In genomic region chr8:108754556-108754955, GRCm38 (mm10) we compare ENCODE assay signal across 23 mouse cellular contexts.
DNase-seq lines count a peak whose midpoint lies in the region; ATAC-seq and TF ChIP-seq lines count a peak whose summit lies in the region.
"Had no signal": no experiment of that assay in that cellular context is flagged by ENCODE, and none has a peak within 500 bp of the region (broad histone marks: within the 10 kb centered on the region; RNA-seq: fewer than 3 reads in every experiment).

No protein-coding gene starts in this region.

- TF ChIP-seq CTCF in liver, postnatal 0 days (IDR thresholded peaks at IDR 0.05; ENCODE audit: low read depth) = no peak

- H3K27me3 ChIP-seq in kidney, embryonic 15.5 days = no peaks in the 10 kb centered on the region
- H3K27me3 ChIP-seq in intestine, embryonic 16.5 days (replicated peaks; ENCODE audit: control insufficient read depth, insufficient read depth, low read length) = no peaks in the 10 kb centered on the region
- no peaks in the 10 kb centered on the region for H3K27me3 ChIP-seq in liver, postnatal 0 days (ENCODE audit: insufficient read depth, low read length)
- H3K27me3 ChIP-seq: hindbrain, embryonic 15.5 days; liver, embryonic 13.5 days; midbrain, embryonic 13.5 days had no signal

- H3K4me1 ChIP-seq in kidney, embryonic 15.5 days = peaks cover 37% of the 10 kb centered on the region
- H3K4me1 ChIP-seq in intestine, embryonic 16.5 days (ENCODE audit: control insufficient read depth, insufficient read depth, low read length) = peaks cover 22% of the 10 kb centered on the region
- peaks cover 5% of the 10 kb centered on the region; the same call in 1 of the 2 replicates for H3K4me1 ChIP-seq in liver, postnatal 0 days (ENCODE audit: insufficient read depth)

- no peak overlapping the region for H3K9ac ChIP-seq in kidney, embryonic 15.5 days
- no peak overlapping the region for H3K9ac ChIP-seq in intestine, embryonic 16.5 days (ENCODE audit: low read depth, low read length)
- H3K9ac ChIP-seq in liver, postnatal 0 days (replicated peaks) = no peak overlapping the region
- H3K9ac ChIP-seq: forebrain, embryonic 12.5 days; hindbrain, embryonic 15.5 days; liver, embryonic 13.5 days; midbrain, embryonic 13.5 days had no signal

- no peaks in the 10 kb centered on the region for H3K9me3 ChIP-seq in kidney, embryonic 15.5 days (replicated peaks)
- H3K9me3 ChIP-seq in intestine, embryonic 16.5 days (ENCODE audit: control insufficient read depth, low read length) = no peaks in the 10 kb centered on the region
- H3K9me3 ChIP-seq in liver, postnatal 0 days (ENCODE audit: low read length) = no peaks in the 10 kb centered on the region
- H3K9me3 ChIP-seq: forebrain, embryonic 12.5 days; heart, embryonic 10.5 days; hindbrain, embryonic 15.5 days; liver, embryonic 13.5 days; midbrain, embryonic 13.5 days had no signal

- TF ChIP-seq EP300 in liver, postnatal 0 days (IDR thresholded peaks at IDR 0.05; ENCODE audit: low read depth) = no peak

- H3K27ac ChIP-seq in kidney, embryonic 15.5 days = peak overlapping the region; percentile 52; the same call in 1 of the 2 replicates
- H3K27ac ChIP-seq in intestine, embryonic 16.5 days (ENCODE audit: low read length) = peak overlapping the region; percentile 19; the same call in 1 of the 2 replicates
- no peak overlapping the region for H3K27ac ChIP-seq in liver, postnatal 0 days (ENCODE audit: low read depth)
- H3K27ac ChIP-seq: heart, embryonic 10.5 days; hindbrain, embryonic 15.5 days; liver, embryonic 13.5 days had no signal

- H3K4me3 ChIP-seq in kidney, embryonic 15.5 days (replicated peaks) = no peak overlapping the region
- no peak overlapping the region for H3K4me3 ChIP-seq in intestine, embryonic 16.5 days (ENCODE audit: low read length)
- H3K4me3 ChIP-seq in liver, postnatal 0 days (ENCODE audit: low read depth, low read length) = no peak overlapping the region
- H3K4me3 ChIP-seq: forebrain, embryonic 12.5 days; heart, embryonic 10.5 days; hindbrain, embryonic 15.5 days; liver, embryonic 13.5 days; midbrain, embryonic 13.5 days had no signal

- no peak for ATAC-seq in kidney, embryonic 15.5 days (replicated peaks; ENCODE audit: low FRiP score)
- peak; percentile 52; the same call in 1 of the 2 replicates for ATAC-seq in intestine, embryonic 16.5 days
- ATAC-seq in liver, postnatal 0 days = no peak
- ATAC-seq: activated CD4-positive, CD25-positive, alpha-beta regulatory T cell, adult 4 months; CD4-positive, CD25-positive, alpha-beta regulatory T cell, adult 4 months had no signal

- H3K36me3 ChIP-seq in kidney, embryonic 15.5 days = no peaks in the 10 kb centered on the region
- H3K36me3 ChIP-seq in intestine, embryonic 16.5 days (ENCODE audit: control insufficient read depth, insufficient read depth, low read length) = no peaks in the 10 kb centered on the region
- no peaks in the 10 kb centered on the region for H3K36me3 ChIP-seq in liver, postnatal 0 days (replicated peaks; ENCODE audit: insufficient read depth, low read length)
- H3K36me3 ChIP-seq: forebrain, embryonic 12.5 days; G1E; heart, embryonic 10.5 days; hindbrain, embryonic 15.5 days; liver, embryonic 13.5 days; midbrain, embryonic 13.5 days had no signal

- 80% methylated on average over 6 of the region's 6 CpGs for WGBS in kidney, embryonic 15.5 days
- WGBS in intestine, embryonic 16.5 days = 67% methylated on average over 6 of the region's 6 CpGs
- 87% methylated on average over 6 of the region's 6 CpGs for WGBS in liver, postnatal 0 days (ENCODE audit: insufficient replicate concordance)

- no peak overlapping the region for H3K4me2 ChIP-seq in kidney, embryonic 15.5 days
- H3K4me2 ChIP-seq in intestine, embryonic 16.5 days (ENCODE audit: low read depth, low read length) = no peak overlapping the region
- H3K4me2 ChIP-seq in liver, postnatal 0 days (ENCODE audit: low read depth, low read length) = no peak overlapping the region
- H3K4me2 ChIP-seq: hindbrain, embryonic 15.5 days; liver, embryonic 13.5 days had no signal

- no peak for DNase-seq in kidney, postnatal 14 days
- DNase-seq in 3134 (ENCODE audit: extremely low read depth, insufficient read length, low spot score) = peak; percentile 54
- peak; percentile 63 for DNase-seq in Muller cell, postnatal 12 days (ENCODE audit: inconsistent ontology term)
- no peak for DNase-seq in liver, postnatal 0 days
- DNase-seq in ovary, adult 18-20 months (ENCODE audit: low spot score) = no peak
- no peak for DNase-seq in right cerebral cortex, postnatal 36 days (ENCODE audit: low spot score in 2 of 2)
- DNase-seq: cerebellum, adult 8-10 months; gastrocnemius, postnatal 36 days; heart, postnatal 10 days; kidney, adult 2 months; layer of hippocampus, postnatal 36 days; liver, embryonic 13.5 days; lung, postnatal 4 days; thymus, postnatal 14 days had no signal

Comparison
In these comparisons a context has a peak if more than half of its experiments do, and no peak if none do; other contexts are left out.
1. DNase-seq: peak in 3134 (single experiment) and Muller cell, postnatal 12 days (single experiment); none in kidney, postnatal 14 days (single experiment), liver, postnatal 0 days (single experiment), ovary, adult 18-20 months (single experiment) and right cerebral cortex, postnatal 36 days (0 of 2).